Mouse (Mus musculus): Measurements from ENCODE around the gene Ndst2. TPM values are rescaled to one million over a fixed set of nuclear protein-coding genes. Genes with fewer than 3 reads are reported as not detected.

The Ndst2 gene
- polyA plus RNA-seq, 1 experiment, result 28.7 TPM

- no peak overlapping the region for H3K4me3 ChIP-seq (ENCODE audit: insufficient read depth, low read depth, low read length)
- H3K27ac ChIP-seq (ENCODE audit: insufficient read depth, low read depth, low read length), result no peak overlapping the region
- no peaks in the 10 kb centered on the region for H3K27me3 ChIP-seq (replicated peaks; ENCODE audit: control insufficient read depth, insufficient read depth, low read length)
- TF ChIP-seq CTCF (conservative IDR thresholded peaks at IDR 0.05; ENCODE audit: insufficient read depth, insufficient read length, low read depth, low read length), result no peak
- TF ChIP-seq POLR2A (IDR thresholded peaks at IDR 0.05; ENCODE audit: low read depth, low read length), result no peak
- no peak for DNase-seq
- WGBS, result 84% methylated on average over 9 of the region's 9 CpGs
- H3K36me3 ChIP-seq (ENCODE audit: control insufficient read depth, insufficient read depth, low read length), result peaks cover 4% of the 10 kb centered on the region; the same call in 1 of the 2 replicates
- peaks cover 3% of the 10 kb centered on the region; the same call in 1 of the 2 replicates for H3K4me1 ChIP-seq (ENCODE audit: control insufficient read depth, insufficient read depth, low read length)
These were observed 3.3 kb downstream of the Ndst2 start for GRCm38 (mm10) chr14:20730853-20731602.

GRCm38 (mm10) chr14:20729871-20730270, 4.5 kb downstream of the Ndst2 start:
- Histone ChIP-seq H3K27me3 (replicated peaks; ENCODE audit: control insufficient read depth, insufficient read depth, low read length) (no peaks in the 10 kb centered on the region), H3K27ac (ENCODE audit: insufficient read depth, low read depth, low read length) (no peak overlapping the region), H3K36me3 (ENCODE audit: control insufficient read depth, insufficient read depth, low read length) (peaks cover 4% of the 10 kb centered on the region; the same call in 1 of the 2 replicates), H3K4me3 (ENCODE audit: insufficient read depth, low read depth, low read length) (no peak overlapping the region), H3K4me1 (ENCODE audit: control insufficient read depth, insufficient read depth, low read length) (peaks cover 3% of the 10 kb centered on the region; the same call in 1 of the 2 replicates)
- DNase-seq, result no peak
- WGBS, result 83% methylated on average over 9 of the region's 9 CpGs
- TF ChIP-seq POLR2A (IDR thresholded peaks at IDR 0.05; ENCODE audit: low read depth, low read length) (no peak), CTCF (conservative IDR thresholded peaks at IDR 0.05; ENCODE audit: insufficient read depth, insufficient read length, low read depth, low read length) (no peak)

- Histone ChIP-seq H3K27ac (ENCODE audit: insufficient read depth, low read depth, low read length) (no peak overlapping the region), H3K4me1 (ENCODE audit: control insufficient read depth, insufficient read depth, low read length) (no peaks in the 10 kb centered on the region), H3K36me3 (ENCODE audit: control insufficient read depth, insufficient read depth, low read length) (peaks cover 4% of the 10 kb centered on the region; the same call in 1 of the 2 replicates), H3K27me3 (replicated peaks; ENCODE audit: control insufficient read depth, insufficient read depth, low read length) (no peaks in the 10 kb centered on the region), H3K4me3 (ENCODE audit: insufficient read depth, low read depth, low read length) (no peak overlapping the region)
- DNase-seq, result no peak
- TF ChIP-seq POLR2A (IDR thresholded peaks at IDR 0.05; ENCODE audit: low read depth, low read length) (no peak), CTCF (conservative IDR thresholded peaks at IDR 0.05; ENCODE audit: insufficient read depth, insufficient read length, low read depth, low read length) (no peak)
- WGBS, result 68% methylated on average over 6 of the region's 6 CpGs
These were observed 8.6 kb downstream of the Ndst2 start for GRCm38 (mm10) chr14:20725660-20726339.

- TF ChIP-seq CTCF (conservative IDR thresholded peaks at IDR 0.05; ENCODE audit: insufficient read depth, insufficient read length, low read depth, low read length) (peak; percentile 78), POLR2A (IDR thresholded peaks at IDR 0.05; ENCODE audit: low read depth, low read length) (no peak)
- peak; percentile 69 for DNase-seq
- WGBS, result 7% methylated on average over 5 of the region's 5 CpGs
These were observed 10.3 kb downstream of the Ndst2 start for GRCm38 (mm10) chr14:20724043-20724442.

GRCm38 (mm10) chr14:20723006-20723405, 11.4 kb downstream of the Ndst2 start:
- Histone ChIP-seq H3K27me3 (replicated peaks; ENCODE audit: control insufficient read depth, insufficient read depth, low read length) (no peaks in the 10 kb centered on the region), H3K27ac (ENCODE audit: insufficient read depth, low read depth, low read length) (no peak overlapping the region), H3K4me3 (ENCODE audit: insufficient read depth, low read depth, low read length) (no peak overlapping the region), H3K36me3 (ENCODE audit: control insufficient read depth, insufficient read depth, low read length) (no peaks in the 10 kb centered on the region; the same call in none of the 2 replicates), H3K4me1 (ENCODE audit: control insufficient read depth, insufficient read depth, low read length) (no peaks in the 10 kb centered on the region)
- no peak for DNase-seq
- TF ChIP-seq CTCF (conservative IDR thresholded peaks at IDR 0.05; ENCODE audit: insufficient read depth, insufficient read length, low read depth, low read length) (no peak), POLR2A (IDR thresholded peaks at IDR 0.05; ENCODE audit: low read depth, low read length) (no peak)
- WGBS, result 89% methylated on average over 12 of the region's 12 CpGs

More at GRCm38 (mm10) chr14:20724043-20724442, 10.3 kb downstream of the Ndst2 start:
- Histone ChIP-seq H3K27me3 (replicated peaks; ENCODE audit: control insufficient read depth, insufficient read depth, low read length) (no peaks in the 10 kb centered on the region), H3K36me3 (ENCODE audit: control insufficient read depth, insufficient read depth, low read length) (peaks cover 3% of the 10 kb centered on the region; the same call in 1 of the 2 replicates), H3K27ac (ENCODE audit: insufficient read depth, low read depth, low read length) (no peak overlapping the region), H3K4me3 (ENCODE audit: insufficient read depth, low read depth, low read length) (no peak overlapping the region), H3K4me1 (ENCODE audit: control insufficient read depth, insufficient read depth, low read length) (no peaks in the 10 kb centered on the region)

DNA sequence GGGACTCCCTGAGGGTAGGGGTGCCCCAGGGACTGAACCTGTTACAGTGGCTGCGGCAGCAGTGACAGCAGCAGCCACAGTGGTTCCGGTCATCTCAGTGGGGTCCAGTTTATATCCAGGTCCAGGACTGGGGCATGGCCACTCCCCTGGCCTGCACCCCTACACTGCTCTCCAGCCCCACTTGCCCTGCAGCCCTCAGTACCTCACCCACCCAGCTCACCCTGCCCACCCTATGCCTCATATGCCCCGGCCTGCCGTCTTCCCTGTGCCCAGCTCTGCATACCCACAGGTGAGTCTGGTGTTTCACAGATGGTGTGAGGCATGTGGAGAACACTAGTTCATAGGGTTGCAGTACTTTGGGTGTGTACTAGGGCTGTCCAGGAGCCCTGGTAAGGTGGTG, 13.0 kb downstream of the Ndst2 start:
- H3K36me3 ChIP-seq (ENCODE audit: control insufficient read depth, insufficient read depth, low read length), result no peaks in the 10 kb centered on the region; the same call in none of the 2 replicates
- H3K27me3 ChIP-seq (replicated peaks; ENCODE audit: control insufficient read depth, insufficient read depth, low read length), result no peaks in the 10 kb centered on the region
- WGBS, result 89% methylated on average over 4 of the region's 4 CpGs
- no peak for TF ChIP-seq CTCF (conservative IDR thresholded peaks at IDR 0.05; ENCODE audit: insufficient read depth, insufficient read length, low read depth, low read length)
- TF ChIP-seq POLR2A (IDR thresholded peaks at IDR 0.05; ENCODE audit: low read depth, low read length), result no peak
- H3K4me3 ChIP-seq (ENCODE audit: insufficient read depth, low read depth, low read length), result no peak overlapping the region
- no peaks in the 10 kb centered on the region for H3K4me1 ChIP-seq (ENCODE audit: control insufficient read depth, insufficient read depth, low read length)
- no peak overlapping the region for H3K27ac ChIP-seq (ENCODE audit: insufficient read depth, low read depth, low read length)
- DNase-seq, result no peak

GRCm38 (mm10) chr14:20719767-20720166, 14.6 kb downstream of the Ndst2 start:
- H3K36me3 ChIP-seq (ENCODE audit: control insufficient read depth, insufficient read depth, low read length), result peaks cover 2% of the 10 kb centered on the region
- no peak for DNase-seq
- H3K4me1 ChIP-seq (ENCODE audit: control insufficient read depth, insufficient read depth, low read length), result no peaks in the 10 kb centered on the region
- TF ChIP-seq POLR2A (IDR thresholded peaks at IDR 0.05; ENCODE audit: low read depth, low read length) (no peak), CTCF (conservative IDR thresholded peaks at IDR 0.05; ENCODE audit: insufficient read depth, insufficient read length, low read depth, low read length) (no peak)
- H3K4me3 ChIP-seq (ENCODE audit: insufficient read depth, low read depth, low read length), result no peak overlapping the region
- no peaks in the 10 kb centered on the region for H3K27me3 ChIP-seq (replicated peaks; ENCODE audit: control insufficient read depth, insufficient read depth, low read length)
- H3K27ac ChIP-seq (ENCODE audit: insufficient read depth, low read depth, low read length), result no peak overlapping the region
- WGBS, result 81% methylated on average over 12 of the region's 12 CpGs

Measured in kidney, adult 2 months (tissue).